Mouse (Mus musculus): ENCODE results near the gene Clic5. TPM values are rescaled to one million over a fixed set of nuclear protein-coding genes. Genes with fewer than 3 reads are reported as not detected.

Clic5 gene
- polyA plus RNA-seq, 1 experiment from 2014 or later = 5.5 TPM

DNA sequence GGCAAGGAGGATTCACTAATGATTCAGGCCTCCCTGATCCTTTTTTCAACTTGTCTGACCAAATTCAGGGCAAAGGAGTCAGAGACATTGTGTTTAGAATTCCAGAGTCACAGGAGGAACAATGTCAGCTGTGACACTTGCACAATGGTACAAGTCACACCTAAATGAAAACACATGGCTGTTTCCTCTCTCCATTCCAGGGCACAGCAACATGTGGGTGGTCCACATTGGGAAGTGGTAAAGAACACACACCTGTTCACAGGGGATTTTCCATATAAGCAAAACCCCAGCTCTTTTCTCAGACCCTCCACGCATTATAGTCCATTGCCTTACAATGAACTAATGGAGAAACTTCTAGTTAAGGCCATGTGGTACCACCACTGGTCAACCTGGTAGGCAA is 115.7 kb downstream of the Clic5 start:
- no peak overlapping the region for H3K4me3 ChIP-seq (ENCODE audit: low read length)
- H3K27ac ChIP-seq (ENCODE audit: low read depth, low read length) = no peak overlapping the region
- H3K4me1 ChIP-seq (ENCODE audit: control insufficient read depth, insufficient read depth, low read length) = peaks cover 12% of the 10 kb centered on the region; the same call in 1 of the 2 replicates
- no peaks in the 10 kb centered on the region for H3K9me3 ChIP-seq (ENCODE audit: control insufficient read depth, low read length)
- no peak overlapping the region for H3K9ac ChIP-seq (ENCODE audit: low read depth, low read length)
- no peak for ATAC-seq (ENCODE audit: low FRiP score, low TSS enrichment)
- peaks cover 7% of the 10 kb centered on the region; the same call in 1 of the 2 replicates for H3K27me3 ChIP-seq (ENCODE audit: control insufficient read depth, insufficient read depth, low read length)
- 100% methylated on average over 1 of the region's 1 CpGs for WGBS
- H3K4me2 ChIP-seq (replicated peaks; ENCODE audit: low read depth, low read length) = no peak overlapping the region
- no peaks in the 10 kb centered on the region for H3K36me3 ChIP-seq (ENCODE audit: control insufficient read depth, insufficient read depth, low read length)

DNA sequence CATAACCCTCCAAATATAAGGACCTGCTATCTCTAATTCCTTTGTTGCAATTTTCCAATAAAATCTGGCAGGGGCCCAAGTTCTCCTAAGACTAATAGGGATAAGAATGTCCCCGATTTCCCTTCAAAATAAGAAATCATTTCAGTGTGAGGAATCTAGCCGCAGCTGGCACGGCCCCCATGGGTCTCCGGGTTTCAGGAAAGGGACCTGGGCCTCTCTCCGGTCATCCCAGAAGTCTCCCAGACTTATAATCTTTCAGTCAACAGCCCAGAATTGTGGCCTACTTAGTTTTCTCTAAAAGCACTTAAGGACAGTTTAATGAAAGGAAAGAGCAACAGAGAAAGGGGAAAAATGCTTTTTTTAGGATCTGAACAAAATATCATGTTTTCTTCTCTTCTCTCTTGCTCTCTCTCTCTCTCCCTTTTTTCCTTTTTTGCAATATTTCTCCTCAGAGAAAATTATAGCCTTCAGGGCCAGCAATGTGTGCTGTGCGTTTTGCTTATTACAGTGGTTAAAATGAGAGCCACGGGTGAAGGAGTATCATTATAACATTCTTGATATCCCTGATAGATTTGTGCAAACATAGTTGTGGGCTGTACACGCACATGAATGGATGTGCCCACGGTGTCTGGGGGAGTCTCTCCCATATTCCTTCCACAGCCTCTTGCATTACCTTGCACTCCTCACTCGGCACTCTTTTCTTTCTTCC is 121.7 kb downstream of the Clic5 start:
- no peaks in the 10 kb centered on the region for H3K9me3 ChIP-seq (ENCODE audit: control insufficient read depth, low read length)
- no peaks in the 10 kb centered on the region for H3K4me1 ChIP-seq (ENCODE audit: control insufficient read depth, insufficient read depth, low read length)
- H3K4me3 ChIP-seq (ENCODE audit: low read length) = no peak overlapping the region
- 65% methylated on average over 10 of the region's 10 CpGs for WGBS
- no peak overlapping the region for H3K27ac ChIP-seq (ENCODE audit: low read depth, low read length)
- no peak overlapping the region for H3K9ac ChIP-seq (ENCODE audit: low read depth, low read length)
- H3K4me2 ChIP-seq (replicated peaks; ENCODE audit: low read depth, low read length) = no peak overlapping the region
- no peak for ATAC-seq (ENCODE audit: low FRiP score, low TSS enrichment)
- H3K36me3 ChIP-seq (ENCODE audit: control insufficient read depth, insufficient read depth, low read length) = no peaks in the 10 kb centered on the region
- no peaks in the 10 kb centered on the region for H3K27me3 ChIP-seq (ENCODE audit: control insufficient read depth, insufficient read depth, low read length)

DNA sequence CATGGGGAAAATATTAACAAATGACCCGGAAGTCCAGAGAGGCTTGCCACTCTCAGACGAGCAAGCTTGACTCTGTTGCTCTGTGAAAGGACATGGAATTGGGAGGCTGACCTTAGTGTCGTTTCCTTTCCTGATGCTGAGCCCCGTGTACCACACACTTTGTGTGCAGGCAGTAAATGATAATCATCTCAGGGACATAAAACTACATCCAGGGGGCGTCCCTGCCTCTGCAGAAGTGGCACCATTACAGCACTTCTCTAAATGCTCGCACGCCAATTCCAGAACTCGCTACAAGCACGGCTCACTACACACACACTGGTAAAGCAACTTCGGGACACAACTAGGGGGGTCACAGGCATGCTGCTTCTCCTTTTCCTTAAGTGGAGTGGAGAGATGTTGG is 136.9 kb downstream of the Clic5 start:
- no peak overlapping the region for H3K4me3 ChIP-seq (ENCODE audit: low read length)
- H3K27me3 ChIP-seq (ENCODE audit: control insufficient read depth, insufficient read depth, low read length) = no peaks in the 10 kb centered on the region
- 68% methylated on average over 10 of the region's 10 CpGs for WGBS
- ATAC-seq (ENCODE audit: low FRiP score, low TSS enrichment) = no peak
- no peak overlapping the region for H3K27ac ChIP-seq (ENCODE audit: low read depth, low read length)
- H3K9me3 ChIP-seq (ENCODE audit: control insufficient read depth, low read length) = no peaks in the 10 kb centered on the region
- no peak overlapping the region for H3K9ac ChIP-seq (ENCODE audit: low read depth, low read length)
- H3K4me2 ChIP-seq (replicated peaks; ENCODE audit: low read depth, low read length) = no peak overlapping the region
- H3K36me3 ChIP-seq (ENCODE audit: control insufficient read depth, insufficient read depth, low read length) = no peaks in the 10 kb centered on the region
- no peaks in the 10 kb centered on the region for H3K4me1 ChIP-seq (ENCODE audit: control insufficient read depth, insufficient read depth, low read length)

DNA sequence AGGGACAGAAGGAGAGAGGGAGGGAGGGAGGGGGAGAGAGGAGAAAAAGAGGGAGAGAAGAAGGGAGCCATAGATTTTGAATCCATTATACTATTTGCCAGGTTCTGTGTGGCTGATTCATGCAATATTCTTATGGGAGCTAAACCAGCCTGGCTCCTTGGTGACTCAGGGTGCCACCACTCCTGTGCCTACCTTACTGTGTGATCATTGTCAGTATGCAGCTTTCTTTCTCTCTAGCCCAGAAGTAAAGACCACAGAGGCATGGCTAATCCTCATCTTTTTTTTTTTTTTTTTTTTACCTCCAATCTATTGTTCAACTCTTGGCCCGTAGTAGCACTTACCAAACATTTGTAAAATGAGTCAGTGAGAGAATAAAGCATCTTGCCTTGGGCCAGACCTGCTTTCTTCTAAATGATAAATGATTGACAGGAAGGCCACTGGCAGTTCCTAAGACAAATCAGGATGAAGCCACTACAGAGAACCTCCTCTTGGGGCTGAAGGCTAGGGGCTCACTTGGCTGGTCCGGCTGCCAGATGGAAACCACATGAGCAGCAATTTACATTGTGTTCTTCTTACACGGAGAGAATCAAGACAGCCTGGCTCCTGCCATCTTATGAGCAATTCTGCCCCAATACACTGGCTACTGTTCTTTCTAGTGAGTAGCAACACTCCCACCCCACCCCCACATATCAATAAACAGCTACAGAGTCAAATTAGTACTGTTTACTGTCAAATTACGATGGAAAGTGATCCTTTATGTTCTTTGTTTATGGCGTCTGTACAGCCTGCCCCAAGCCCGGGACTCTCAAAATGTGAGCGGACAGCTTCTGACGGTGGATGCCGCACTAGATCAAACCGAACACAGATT is 139.1 kb downstream of the Clic5 start:
- H3K27ac ChIP-seq (ENCODE audit: low read depth, low read length) = no peak overlapping the region
- H3K4me1 ChIP-seq (ENCODE audit: control insufficient read depth, insufficient read depth, low read length) = no peaks in the 10 kb centered on the region
- H3K9me3 ChIP-seq (ENCODE audit: control insufficient read depth, low read length) = no peaks in the 10 kb centered on the region
- H3K4me3 ChIP-seq (ENCODE audit: low read length) = no peak overlapping the region
- H3K36me3 ChIP-seq (ENCODE audit: control insufficient read depth, insufficient read depth, low read length) = no peaks in the 10 kb centered on the region
- no peak overlapping the region for H3K9ac ChIP-seq (ENCODE audit: low read depth, low read length)
- WGBS = 41% methylated on average over 10 of the region's 10 CpGs
- no peak overlapping the region for H3K4me2 ChIP-seq (replicated peaks; ENCODE audit: low read depth, low read length)
- no peaks in the 10 kb centered on the region for H3K27me3 ChIP-seq (ENCODE audit: control insufficient read depth, insufficient read depth, low read length)
- ATAC-seq (ENCODE audit: low FRiP score, low TSS enrichment) = no peak

DNA sequence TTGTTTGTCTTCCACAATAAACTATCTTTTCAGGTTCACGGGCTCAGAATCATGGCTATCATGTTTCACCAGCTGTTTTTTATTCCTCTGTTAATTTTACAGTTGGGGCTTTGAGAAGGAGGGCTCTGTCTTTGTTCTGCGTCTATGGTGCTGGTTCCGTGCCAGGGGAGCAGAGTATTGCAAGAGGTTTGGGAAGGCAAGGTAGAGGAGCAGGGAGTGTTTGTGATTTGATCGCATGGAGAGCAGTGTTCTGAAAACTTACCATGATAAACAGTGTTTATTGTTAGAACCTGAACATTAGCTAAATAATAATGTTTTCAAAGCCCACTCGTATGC is 139.7 kb downstream of the Clic5 start:
- Histone ChIP-seq H3K27ac (ENCODE audit: low read depth, low read length) (no peak overlapping the region), H3K9me3 (ENCODE audit: control insufficient read depth, low read length) (no peaks in the 10 kb centered on the region), H3K27me3 (ENCODE audit: control insufficient read depth, insufficient read depth, low read length) (no peaks in the 10 kb centered on the region), H3K4me3 (ENCODE audit: low read length) (no peak overlapping the region), H3K4me1 (ENCODE audit: control insufficient read depth, insufficient read depth, low read length) (no peaks in the 10 kb centered on the region), H3K4me2 (replicated peaks; ENCODE audit: low read depth, low read length) (no peak overlapping the region), H3K36me3 (ENCODE audit: control insufficient read depth, insufficient read depth, low read length) (no peaks in the 10 kb centered on the region), H3K9ac (ENCODE audit: low read depth, low read length) (no peak overlapping the region)
- ATAC-seq (ENCODE audit: low FRiP score, low TSS enrichment) = no peak
- 52% methylated on average over 5 of the region's 5 CpGs for WGBS

Other genes starting within 250 kb of the Clic5 start
- gene Enpp5, start 109.8 kb upstream of the Clic5 start, polyA plus RNA-seq (2014; fragmentation: Nextera tagmentation; extraction: Ambion mirVana) = 11.8 and 12.5 TPM in 2 replicates
- 3.0 and 5.4 TPM in 2 replicates for gene Enpp4, start 82.8 kb upstream of the Clic5 start, polyA plus RNA-seq (2014; fragmentation: Nextera tagmentation; extraction: Ambion mirVana)

All from kidney, embryonic 14.5 days (tissue).